Mouse (Mus musculus): ENCODE measurements around the gene Tmem102. TPM values are rescaled to one million over a fixed set of nuclear protein-coding genes. Genes with fewer than 3 reads are reported as not detected.

The Tmem102 gene
- polyA plus RNA-seq, 1 experiment from 2014 or later, result 1.0 TPM

- peaks cover 49% of the 10 kb centered on the region for H3K4me1 ChIP-seq (ENCODE audit: control insufficient read depth, low read depth, low read length)
- under 1% methylated on average over 38 of the region's 38 CpGs for WGBS (ENCODE audit: insufficient replicate concordance)
These were observed 40.8 kb upstream of the Tmem102 start, which contains the start of gene Plscr3 for GRCm38 (mm10) chr11:69846198-69846680. Gene Plscr3, plus strand, starts transcription at chr11:69846376.

GRCm38 (mm10) chr11:69838714-69839104, 33.3 kb upstream of the Tmem102 start:
- Histone ChIP-seq H3K9me3 (replicated peaks; ENCODE audit: control insufficient read depth, low read length) (no peaks in the 10 kb centered on the region), H3K27me3 (ENCODE audit: control insufficient read depth, insufficient read depth, low read depth, low read length) (peaks cover 41% of the 10 kb centered on the region), H3K9ac (ENCODE audit: low read depth, low read length) (peak overlapping the region; percentile 87), H3K4me2 (ENCODE audit: low read depth, low read length) (peak overlapping the region; percentile 99), H3K36me3 (ENCODE audit: control insufficient read depth, insufficient read depth) (0 out of 2 replicates have a peak, but pooled peaks cover 2% of the 10 kb centered on the region), H3K27ac (ENCODE audit: low read length) (peak overlapping the region; percentile 91), H3K4me1 (ENCODE audit: control insufficient read depth, low read depth, low read length) (peaks cover 40% of the 10 kb centered on the region), H3K4me3 (ENCODE audit: low read depth, low read length) (peak overlapping the region; percentile 81)
- WGBS (ENCODE audit: insufficient replicate concordance), result under 1% methylated on average over 7 of the region's 7 CpGs
- no peak for ATAC-seq (ENCODE audit: low read depth)

More at GRCm38 (mm10) chr11:69846198-69846680, 40.8 kb upstream of the Tmem102 start, which contains the start of gene Plscr3:
- Histone ChIP-seq H3K27ac (ENCODE audit: low read length) (peak within 1 kb of the TSS; percentile 95), H3K4me3 (ENCODE audit: low read depth, low read length) (peak within 1 kb of the TSS; percentile 77), H3K9ac (ENCODE audit: low read depth, low read length) (peak within 1 kb of the TSS; percentile 86), H3K36me3 (ENCODE audit: control insufficient read depth, insufficient read depth) (peaks cover 16% of the 10 kb centered on the region), H3K27me3 (ENCODE audit: control insufficient read depth, insufficient read depth, low read depth, low read length) (no peaks in the 10 kb centered on the region), H3K4me2 (ENCODE audit: low read depth, low read length) (peak within 1 kb of the TSS; percentile 88), H3K9me3 (replicated peaks; ENCODE audit: control insufficient read depth, low read length) (no peaks in the 10 kb centered on the region)
- ATAC-seq (ENCODE audit: low read depth), result peak; percentile 90

GRCm38 (mm10) chr11:69837952-69838713, 32.7 kb upstream of the Tmem102 start, which contains the start of gene Tmem256:
Gene Tmem256, plus strand, starts transcription at chr11:69838514.
- peak; percentile 90 for ATAC-seq (ENCODE audit: low read depth)
- under 1% methylated on average over 34 of the region's 34 CpGs for WGBS (ENCODE audit: insufficient replicate concordance)
- peak within 1 kb of the TSS; percentile 81 for H3K4me3 ChIP-seq (ENCODE audit: low read depth, low read length)
- peaks cover 43% of the 10 kb centered on the region for H3K4me1 ChIP-seq (ENCODE audit: control insufficient read depth, low read depth, low read length)
- 0 out of 2 replicates have a peak, but pooled peaks cover 2% of the 10 kb centered on the region for H3K36me3 ChIP-seq (ENCODE audit: control insufficient read depth, insufficient read depth)
- peaks cover 46% of the 10 kb centered on the region for H3K27me3 ChIP-seq (ENCODE audit: control insufficient read depth, insufficient read depth, low read depth, low read length)
- no peaks in the 10 kb centered on the region for H3K9me3 ChIP-seq (replicated peaks; ENCODE audit: control insufficient read depth, low read length)
- H3K27ac ChIP-seq (ENCODE audit: low read length), result peak within 1 kb of the TSS; percentile 91
- peak within 1 kb of the TSS; percentile 99 for H3K4me2 ChIP-seq (ENCODE audit: low read depth, low read length)
- H3K9ac ChIP-seq (ENCODE audit: low read depth, low read length), result peak within 1 kb of the TSS; percentile 87

- peaks cover 49% of the 10 kb centered on the region for H3K27me3 ChIP-seq (ENCODE audit: control insufficient read depth, insufficient read depth, low read depth, low read length)
- H3K4me2 ChIP-seq (ENCODE audit: low read depth, low read length), result peak within 1 kb of the TSS; percentile 99
- peak within 1 kb of the TSS; percentile 87 for H3K9ac ChIP-seq (ENCODE audit: low read depth, low read length)
- peak within 1 kb of the TSS; percentile 91 for H3K27ac ChIP-seq (ENCODE audit: low read length)
- ATAC-seq (ENCODE audit: low read depth), result peak; percentile 22
- H3K36me3 ChIP-seq (ENCODE audit: control insufficient read depth, insufficient read depth), result 0 out of 2 replicates have a peak, but pooled peaks cover 2% of the 10 kb centered on the region
- H3K4me1 ChIP-seq (ENCODE audit: control insufficient read depth, low read depth, low read length), result peaks cover 43% of the 10 kb centered on the region
- peak within 1 kb of the TSS; percentile 81 for H3K4me3 ChIP-seq (ENCODE audit: low read depth, low read length)
- WGBS (ENCODE audit: insufficient replicate concordance), result 0% methylated on average over 4 of the region's 32 CpGs
- H3K9me3 ChIP-seq (replicated peaks; ENCODE audit: control insufficient read depth, low read length), result no peaks in the 10 kb centered on the region
These were observed 32.2 kb upstream of the Tmem102 start, which contains the start of gene Nlgn2 for GRCm38 (mm10) chr11:69837604-69837951. Gene Nlgn2, minus strand, starts transcription at chr11:69837784.

GRCm38 (mm10) chr11:69836703-69837576, 31.5 kb upstream of the Tmem102 start:
- Histone ChIP-seq H3K4me3 (ENCODE audit: low read depth, low read length) (peak overlapping the region; percentile 81), H3K4me2 (ENCODE audit: low read depth, low read length) (peak overlapping the region; percentile 99), H3K9me3 (replicated peaks; ENCODE audit: control insufficient read depth, low read length) (no peaks in the 10 kb centered on the region), H3K27me3 (ENCODE audit: control insufficient read depth, insufficient read depth, low read depth, low read length) (peaks cover 53% of the 10 kb centered on the region), H3K36me3 (ENCODE audit: control insufficient read depth, insufficient read depth) (0 out of 2 replicates have a peak, but pooled peaks cover 2% of the 10 kb centered on the region), H3K27ac (ENCODE audit: low read length) (no peak overlapping the region), H3K9ac (ENCODE audit: low read depth, low read length) (peak overlapping the region; percentile 69), H3K4me1 (ENCODE audit: control insufficient read depth, low read depth, low read length) (peaks cover 43% of the 10 kb centered on the region)
- 5% methylated on average over 50 of the region's 52 CpGs for WGBS (ENCODE audit: insufficient replicate concordance)
- ATAC-seq (ENCODE audit: low read depth), result no peak

- H3K27ac ChIP-seq (ENCODE audit: low read length), result no peak overlapping the region
- peaks cover 43% of the 10 kb centered on the region for H3K4me1 ChIP-seq (ENCODE audit: control insufficient read depth, low read depth, low read length)
- peaks cover 53% of the 10 kb centered on the region for H3K27me3 ChIP-seq (ENCODE audit: control insufficient read depth, insufficient read depth, low read depth, low read length)
- H3K9me3 ChIP-seq (replicated peaks; ENCODE audit: control insufficient read depth, low read length), result no peaks in the 10 kb centered on the region
- H3K36me3 ChIP-seq (ENCODE audit: control insufficient read depth, insufficient read depth), result 0 out of 2 replicates have a peak, but pooled peaks cover 2% of the 10 kb centered on the region
- no peak overlapping the region for H3K9ac ChIP-seq (ENCODE audit: low read depth, low read length)
- ATAC-seq (ENCODE audit: low read depth), result no peak
- 22% methylated on average over 4 of the region's 4 CpGs for WGBS (ENCODE audit: insufficient replicate concordance)
- no peak overlapping the region for H3K4me2 ChIP-seq (ENCODE audit: low read depth, low read length)
- no peak overlapping the region for H3K4me3 ChIP-seq (ENCODE audit: low read depth, low read length)
These were observed 30.5 kb upstream of the Tmem102 start for GRCm38 (mm10) chr11:69835966-69836335.

GRCm38 (mm10) chr11:69835326-69835965, 30.0 kb upstream of the Tmem102 start:
- Histone ChIP-seq H3K36me3 (ENCODE audit: control insufficient read depth, insufficient read depth) (0 out of 2 replicates have a peak, but pooled peaks cover 2% of the 10 kb centered on the region), H3K4me3 (ENCODE audit: low read depth, low read length) (no peak overlapping the region), H3K4me2 (ENCODE audit: low read depth, low read length) (no peak overlapping the region), H3K9me3 (replicated peaks; ENCODE audit: control insufficient read depth, low read length) (no peaks in the 10 kb centered on the region), H3K27ac (ENCODE audit: low read length) (no peak overlapping the region), H3K9ac (ENCODE audit: low read depth, low read length) (no peak overlapping the region), H3K4me1 (ENCODE audit: control insufficient read depth, low read depth, low read length) (peaks cover 43% of the 10 kb centered on the region), H3K27me3 (ENCODE audit: control insufficient read depth, insufficient read depth, low read depth, low read length) (peaks cover 53% of the 10 kb centered on the region)
- WGBS (ENCODE audit: insufficient replicate concordance), result 23% methylated on average over 9 of the region's 9 CpGs
- ATAC-seq (ENCODE audit: low read depth), result no peak

GRCm38 (mm10) chr11:69834001-69834549, 28.7 kb upstream of the Tmem102 start:
- H3K27me3 ChIP-seq (ENCODE audit: control insufficient read depth, insufficient read depth, low read depth, low read length), result peaks cover 53% of the 10 kb centered on the region
- peak overlapping the region; percentile 66 for H3K9ac ChIP-seq (ENCODE audit: low read depth, low read length)
- no peaks in the 10 kb centered on the region for H3K36me3 ChIP-seq (ENCODE audit: control insufficient read depth, insufficient read depth)
- WGBS (ENCODE audit: insufficient replicate concordance), result 3% methylated on average over 45 of the region's 48 CpGs
- ATAC-seq (ENCODE audit: low read depth), result peak; percentile 20
- H3K4me3 ChIP-seq (ENCODE audit: low read depth, low read length), result peak overlapping the region; percentile 47
- peak overlapping the region; percentile 78 for H3K4me2 ChIP-seq (ENCODE audit: low read depth, low read length)
- H3K27ac ChIP-seq (ENCODE audit: low read length), result 0 out of 2 replicates have a peak overlapping the region, but pooled peaks have one; percentile 3
- H3K9me3 ChIP-seq (replicated peaks; ENCODE audit: control insufficient read depth, low read length), result no peaks in the 10 kb centered on the region
- H3K4me1 ChIP-seq (ENCODE audit: control insufficient read depth, low read depth, low read length), result peaks cover 37% of the 10 kb centered on the region

Data from liver, embryonic 16.5 days (tissue).